Mouse (Mus musculus): ENCODE data around the gene Fndc3b.

GRCm38 (mm10) chr3:27642381-27642780 is 68.7 kb downstream of the Fndc3b start:
- TF ChIP-seq POLR2A (IDR thresholded peaks at IDR 0.05; ENCODE audit: low read depth, low read length) (no peak), CTCF (IDR thresholded peaks at IDR 0.05; ENCODE audit: borderline replicate concordance, insufficient read depth, low read length) (no peak)

All from embryonic fibroblast, embryonic 13.5 days (primary cell).